Mouse (Mus musculus) intestine, postnatal 0 days (tissue): ENCODE data around the gene Supt20. TPM values are rescaled to one million over a fixed set of nuclear protein-coding genes. Genes with fewer than 3 reads are reported as not detected.
A peak's percentile ranks its signal among the peaks of the same experiment; 100 is the strongest.
"Not testable (repeated sequence)": the region's sequence is repeated elsewhere in the genome, so short reads cannot be mapped to it uniquely, and the experiment has no call there.

Experiments used
- ATAC-seq: fragments of 200-750 bp; cut with Nextera tagmentation; 2 replicates; pipeline ENCODE4 v1.8.0; 2017; ENCODE audit warnings: mild to moderate bottlenecking, moderate TSS enrichment, moderate library complexity
- H3K27ac ChIP-seq: fragments of 300-500 bp; sonication (generic); 2 replicates; pipeline ENCODE4 v1.5.1; 2014; ENCODE audit warnings: mild to moderate bottlenecking, low read depth, low read length, moderate library complexity
- H3K27me3 ChIP-seq: fragments of 300-500 bp; sonication (generic); replicated peaks from 2 replicates; pipeline ENCODE4 v1.6.1; 2014; ENCODE audit warnings: low read length, mixed read lengths; ENCODE audit not compliant: control insufficient read depth, insufficient read depth
- H3K36me3 ChIP-seq: fragments of 300-500 bp; sonication (generic); 2 replicates; pipeline ENCODE4 v1.6.1; 2014; ENCODE audit warnings: mild to moderate bottlenecking, moderate library complexity; ENCODE audit not compliant: control insufficient read depth, insufficient read depth
- H3K4me1 ChIP-seq: fragments of 300-500 bp; sonication (generic); replicated peaks from 2 replicates; pipeline ENCODE4 v1.6.1; 2014; ENCODE audit warnings: antibody characterized with exemption, low read length, mixed read lengths; ENCODE audit not compliant: control insufficient read depth, insufficient read depth
- H3K4me2 ChIP-seq: fragments of 300-500 bp; sonication (generic); replicated peaks from 2 replicates; pipeline ENCODE4 v1.6.1; 2014; ENCODE audit warnings: low read depth, mild to moderate bottlenecking, moderate library complexity
- H3K4me3 ChIP-seq: fragments of 300-500 bp; sonication (generic); 2 replicates; pipeline ENCODE4 v1.5.1; 2014; ENCODE audit warnings: low read depth, low read length
- H3K9ac ChIP-seq: fragments of 300-500 bp; sonication (generic); 2 replicates; pipeline ENCODE4 v1.6.1; 2014; ENCODE audit warnings: mild to moderate bottlenecking, low read depth, low read length
- H3K9me3 ChIP-seq: fragments of 300-500 bp; sonication (generic); 2 replicates; pipeline ENCODE4 v1.6.1; 2016; ENCODE audit warnings: mixed run types; ENCODE audit not compliant: control insufficient read depth
- CTCF ChIP-seq: sonication (generic); IDR thresholded peaks from 2 replicates; pipeline ENCODE4 v1.5.1; 2016; ENCODE audit warnings: low read depth, mild to moderate bottlenecking, control low read depth, antibody characterized with exemption, moderate library complexity
- WGBS: fragments of 180-500 bp; shearing (Covaris S2); extraction: QIAGEN DNeasy Blood & Tissue Kit; methylation state at CpG from one replicate; pipeline ENCODE4 v1.1.7; 2014; 5-methylcytosine and 5-hydroxymethylcytosine counted together
- polyA plus RNA-seq: library from polyadenylated mRNA; unstranded; fragments of >200 nt; fragmentation: Nextera tagmentation; extraction: Ambion mirVana; gene quantifications from 2 replicates; pipeline ENCODE4 v1.2.1, GENCODE M21; 2015

Supt20 gene
- polyA plus RNA-seq, 1 experiment from 2014 or later, result 27.5 TPM

GRCm38 (mm10) chr3:54757446-54757845, 64.8 kb downstream of the Supt20 start:
- H3K27ac ChIP-seq, result no peak overlapping the region
- no peaks in the 10 kb centered on the region for H3K9me3 ChIP-seq
- no peak overlapping the region for H3K9ac ChIP-seq
- H3K4me1 ChIP-seq, result no peaks in the 10 kb centered on the region
- peaks cover 13% of the 10 kb centered on the region; the same call in 1 of the 2 replicates for H3K27me3 ChIP-seq
- ATAC-seq, result no peak
- no peak overlapping the region for H3K4me3 ChIP-seq
- 67% methylated on average over 8 of the region's 8 CpGs for WGBS
- no peak for TF ChIP-seq CTCF
- no peak overlapping the region for H3K4me2 ChIP-seq
- no peaks in the 10 kb centered on the region for H3K36me3 ChIP-seq

- no peak overlapping the region for H3K27ac ChIP-seq
- no peaks in the 10 kb centered on the region for H3K36me3 ChIP-seq
- no peak for TF ChIP-seq CTCF
- no peak overlapping the region for H3K9ac ChIP-seq
- no peak for ATAC-seq
- H3K4me3 ChIP-seq, result no peak overlapping the region
- WGBS, result 66% methylated on average over 9 of the region's 9 CpGs
- H3K4me2 ChIP-seq, result no peak overlapping the region
- no peaks in the 10 kb centered on the region for H3K4me1 ChIP-seq
- H3K27me3 ChIP-seq, result peaks cover 13% of the 10 kb centered on the region; the same call in 1 of the 2 replicates
- H3K9me3 ChIP-seq, result no peaks in the 10 kb centered on the region
Measured at GRCm38 (mm10) chr3:54759211-54759610, 66.6 kb downstream of the Supt20 start.

- H3K27ac ChIP-seq, result no peak overlapping the region
- H3K9ac ChIP-seq, result no peak overlapping the region
- no peak for ATAC-seq
- 54% methylated on average over 15 of the region's 15 CpGs for WGBS
- H3K4me1 ChIP-seq, result no peaks in the 10 kb centered on the region
- no peaks in the 10 kb centered on the region for H3K36me3 ChIP-seq
- TF ChIP-seq CTCF, result no peak
- peaks cover 7% of the 10 kb centered on the region; the same call in 1 of the 2 replicates for H3K27me3 ChIP-seq
- H3K9me3 ChIP-seq, result no peaks in the 10 kb centered on the region
- H3K4me3 ChIP-seq, result no peak overlapping the region
- no peak overlapping the region for H3K4me2 ChIP-seq
Measured at GRCm38 (mm10) chr3:54760321-54761115, 67.9 kb downstream of the Supt20 start.

- no peaks in the 10 kb centered on the region for H3K9me3 ChIP-seq
- no peaks in the 10 kb centered on the region for H3K27me3 ChIP-seq
- H3K4me1 ChIP-seq, result no peaks in the 10 kb centered on the region
- no peak overlapping the region; the same call in 1 of the 2 replicates for H3K27ac ChIP-seq
- H3K4me3 ChIP-seq, result no peak overlapping the region
- 94% methylated on average over 1 of the region's 1 CpGs for WGBS
- no peak for TF ChIP-seq CTCF
- H3K4me2 ChIP-seq, result no peak overlapping the region
- H3K9ac ChIP-seq, result no peak overlapping the region
- no peak for ATAC-seq
- no peaks in the 10 kb centered on the region for H3K36me3 ChIP-seq
Measured at GRCm38 (mm10) chr3:54761258-54761657, 68.7 kb downstream of the Supt20 start.

- H3K9me3 ChIP-seq, result no peaks in the 10 kb centered on the region
- 69% methylated on average over 18 of the region's 18 CpGs for WGBS
- no peaks in the 10 kb centered on the region for H3K36me3 ChIP-seq
- H3K4me2 ChIP-seq, result peak overlapping the region; percentile 41
- no peaks in the 10 kb centered on the region for H3K27me3 ChIP-seq
- no peak overlapping the region for H3K27ac ChIP-seq
- no peak overlapping the region for H3K9ac ChIP-seq
- no peak for TF ChIP-seq CTCF
- ATAC-seq, result no peak
- no peaks in the 10 kb centered on the region for H3K4me1 ChIP-seq
- H3K4me3 ChIP-seq, result no peak overlapping the region
Measured at GRCm38 (mm10) chr3:54764418-54764817, 71.8 kb downstream of the Supt20 start.

- not testable (repeated sequence) for H3K9ac ChIP-seq, H3K27ac ChIP-seq, H3K4me3 ChIP-seq, H3K36me3 ChIP-seq, H3K27me3 ChIP-seq, H3K4me2 ChIP-seq, H3K9me3 ChIP-seq, ATAC-seq, H3K4me1 ChIP-seq
- 93% methylated on average over 6 of the region's 6 CpGs for WGBS
- peak; percentile 57 for TF ChIP-seq CTCF
Measured at GRCm38 (mm10) chr3:54765521-54765920, 72.9 kb downstream of the Supt20 start.
